Mouse (Mus musculus) small intestine, adult 2 months (tissue): ENCODE results near the gene Castor2.

Experiments
- CTCF ChIP-seq: fragments of 200-500 bp; IDR thresholded peaks from 2 replicates; pipeline ENCODE4 v1.5.1; 2012; ENCODE audit warnings: low read depth, mild to moderate bottlenecking, control low read depth, inconsistent platforms, low read length, moderate library complexity, mixed read lengths; ENCODE audit not compliant: insufficient replicate concordance, insufficient read length; ENCODE audit errors: extremely low read depth
- POLR2A ChIP-seq: fragments of 200-500 bp; IDR thresholded peaks from 2 replicates; pipeline ENCODE4 v1.6.1; 2012; ENCODE audit warnings: low read depth, mild to moderate bottlenecking, control low read depth, inconsistent platforms, low read length, moderate library complexity

- TF ChIP-seq CTCF (no peak), POLR2A (no peak)
These were observed 47.8 kb downstream of the Castor2 start for GRCm38 (mm10) chr5:134147194-134147753.
